Mouse (Mus musculus) right cerebral cortex, postnatal 4 days (tissue): ENCODE measurements around the gene Cks1brt.
"Not testable (repeated sequence)": the region's sequence is repeated elsewhere in the genome, so short reads cannot be mapped to it uniquely, and the experiment has no call there.

Source experiments
- DNase-seq: peaks from one replicate; pipeline ENCODE4 v3.0.0-alpha.2; 2022

Gene Cks1brt

GRCm38 (mm10) chr8:85151624-85152023 lies at the start of gene Cks1brt:
TSS of gene Cks1brt (plus strand) at chr8:85151924.
- DNase-seq: no peak

GRCm38 (mm10) chr8:85113241-85113640 lies 38.5 kb upstream of the Cks1brt start:
- no peak for DNase-seq

- no peak for DNase-seq
Measured at GRCm38 (mm10) chr8:85115501-85115900, 36.2 kb upstream of the Cks1brt start.

- no peak for DNase-seq
Measured at GRCm38 (mm10) chr8:85116984-85117383, 34.7 kb upstream of the Cks1brt start.

GRCm38 (mm10) chr8:85119052-85119981 lies 32.4 kb upstream of the Cks1brt start:
- peak; percentile 80 for DNase-seq

GRCm38 (mm10) chr8:85120251-85120650 lies 31.5 kb upstream of the Cks1brt start:
- DNase-seq: not testable (repeated sequence)

GRCm38 (mm10) chr8:85122995-85123394 lies 28.7 kb upstream of the Cks1brt start, which contains the start of gene Zfp791:
TSS of gene Zfp791 (minus strand) at chr8:85123095.
- DNase-seq: no peak

- DNase-seq: no peak
Measured at GRCm38 (mm10) chr8:85123691-85124090, 28.0 kb upstream of the Cks1brt start.

- DNase-seq: no peak
Measured at GRCm38 (mm10) chr8:85132335-85132734, 19.4 kb upstream of the Cks1brt start.

- DNase-seq: not testable (repeated sequence)
Measured at GRCm38 (mm10) chr8:85135690-85136089, 16.0 kb upstream of the Cks1brt start.

- no peak for DNase-seq
Measured at GRCm38 (mm10) chr8:85142516-85142915, 9.2 kb upstream of the Cks1brt start.

GRCm38 (mm10) chr8:85171291-85171690 lies 19.6 kb downstream of the Cks1brt start:
- peak; percentile 29 for DNase-seq

- DNase-seq: peak; percentile 1
Measured at GRCm38 (mm10) chr8:85175892-85176291, 24.2 kb downstream of the Cks1brt start.

GRCm38 (mm10) chr8:85192346-85192745 lies 40.6 kb downstream of the Cks1brt start:
- DNase-seq: no peak

GRCm38 (mm10) chr8:85220220-85220619 lies 68.5 kb downstream of the Cks1brt start:
- no peak for DNase-seq

GRCm38 (mm10) chr8:85220992-85221391 lies 69.3 kb downstream of the Cks1brt start:
- DNase-seq: no peak
